Mouse (Mus musculus) CD4-positive, CD25-positive, alpha-beta regulatory T cell, adult 2 months (primary cell): ENCODE measurements around the gene Ppp1r14b.
"Not testable (repeated sequence)": the region's sequence is repeated elsewhere in the genome, so short reads cannot be mapped to it uniquely, and the experiment has no call there.

Experiments
- DNase-seq: peaks from one replicate; pipeline ENCODE4 v3.0.0-alpha.2; 2012; ENCODE audit warnings: low read depth, low spot score

The Ppp1r14b gene

DNA sequence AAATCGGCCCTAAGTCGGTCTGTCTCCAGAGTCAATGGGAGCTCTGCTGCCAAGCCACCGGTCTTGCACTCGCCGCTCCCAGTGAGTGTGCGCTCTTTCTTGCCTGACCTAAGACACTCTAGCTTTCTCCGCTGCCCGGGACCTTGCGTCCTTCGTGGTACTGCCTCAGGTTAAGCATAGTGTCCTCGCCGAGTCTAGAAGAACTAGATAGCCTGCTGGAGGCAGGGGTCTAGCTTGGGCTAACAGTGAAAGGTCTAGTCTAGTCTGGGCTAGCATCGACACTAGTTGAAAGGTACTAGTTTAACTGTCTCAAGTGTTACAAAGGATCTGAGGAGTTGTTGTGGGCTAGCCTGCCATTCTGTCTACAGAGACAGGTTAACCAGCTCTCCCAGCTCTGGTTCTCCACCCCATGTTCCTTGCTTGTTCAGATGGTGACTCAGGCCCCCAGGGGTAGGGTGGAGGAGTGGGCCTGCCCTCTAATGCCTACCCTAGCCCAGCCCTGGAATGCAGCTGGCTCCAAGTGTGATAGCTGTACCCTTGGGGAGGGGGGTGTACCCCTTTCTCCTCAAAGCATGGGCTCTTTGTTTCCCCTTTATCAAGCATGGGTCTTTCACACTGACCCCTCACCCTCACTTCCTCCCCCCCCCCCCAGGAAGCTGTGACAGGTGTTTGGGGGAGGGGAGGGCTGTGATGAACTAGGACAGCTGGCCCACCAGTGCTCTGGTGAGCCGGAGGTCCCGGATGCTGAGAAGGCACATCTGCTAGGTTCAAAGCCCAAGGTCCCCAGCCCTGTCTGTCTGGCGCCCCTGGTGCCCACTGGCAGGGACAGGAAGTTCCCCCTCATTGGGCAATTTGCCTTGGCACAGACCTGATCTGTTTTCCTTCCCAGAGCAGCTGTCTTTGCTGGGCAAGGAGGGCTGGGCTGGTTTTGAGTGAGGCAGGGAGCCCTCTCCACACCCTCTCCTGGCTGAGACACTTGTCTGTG lies 1.1 kb downstream of the Ppp1r14b start, which contains the start of gene Plcb3:
TSS of gene Plcb3 (minus strand) at position 934 of the 985 bp plus-strand sequence.
- peak; percentile 70 for DNase-seq

DNA sequence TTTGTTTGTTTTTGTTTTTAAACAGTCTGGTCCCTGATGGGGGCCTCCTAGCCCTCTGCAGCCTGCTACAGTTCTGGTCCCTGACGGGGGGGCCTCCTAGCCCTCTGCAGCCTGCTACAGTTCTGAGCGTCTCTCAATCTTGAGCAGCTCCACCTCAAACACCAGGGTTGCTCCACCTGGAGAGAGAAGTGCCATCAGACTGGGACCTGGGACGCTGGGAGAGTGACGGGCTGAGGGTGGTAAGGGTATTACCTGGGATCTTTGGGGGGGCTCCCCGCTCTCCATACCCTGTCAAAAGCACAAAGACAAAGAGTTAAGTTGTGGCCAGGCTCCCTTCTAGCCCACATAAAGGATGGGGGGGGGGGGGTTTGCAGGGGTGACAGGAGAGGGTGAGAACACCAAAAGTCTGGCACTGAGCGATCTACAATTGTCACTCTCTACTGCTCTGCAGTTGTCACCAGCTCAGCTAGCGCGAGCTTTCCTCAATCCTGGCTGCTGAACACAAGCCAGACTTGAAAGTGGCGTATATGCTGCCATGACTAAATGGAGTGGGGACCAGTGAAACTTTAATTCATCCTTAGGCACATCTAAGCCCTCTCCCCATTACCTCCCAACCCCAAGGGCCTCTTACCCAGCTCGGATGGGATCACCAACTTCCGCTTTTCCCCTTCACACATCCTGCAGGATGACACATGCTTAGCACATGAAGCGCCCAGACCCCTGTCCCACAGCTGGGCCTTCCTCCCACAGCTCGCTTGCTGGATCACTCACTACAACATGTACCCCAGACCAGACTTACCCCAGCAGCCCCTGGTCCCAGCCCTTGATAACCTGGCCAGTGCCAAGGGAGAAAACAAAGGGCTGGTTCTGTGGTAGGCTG lies 3.2 kb downstream of the Ppp1r14b start:
- no peak for DNase-seq

DNA sequence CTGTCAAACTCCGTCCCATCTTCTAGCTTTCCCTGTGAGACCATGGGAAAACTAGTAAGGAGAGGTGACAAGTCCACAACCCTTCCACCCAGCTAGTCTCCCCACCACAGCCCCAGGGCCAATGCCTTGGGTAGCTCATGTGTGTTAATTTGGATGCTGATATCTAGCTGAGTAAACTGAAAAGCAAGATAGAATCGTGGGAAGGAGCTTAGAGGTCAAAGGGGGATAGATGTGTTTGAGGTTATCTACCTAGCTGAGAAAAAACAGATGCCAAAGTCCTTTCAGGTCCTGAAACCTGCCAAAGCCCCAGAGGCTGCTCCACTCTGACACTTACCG lies 3.8 kb downstream of the Ppp1r14b start:
- no peak for DNase-seq

DNA sequence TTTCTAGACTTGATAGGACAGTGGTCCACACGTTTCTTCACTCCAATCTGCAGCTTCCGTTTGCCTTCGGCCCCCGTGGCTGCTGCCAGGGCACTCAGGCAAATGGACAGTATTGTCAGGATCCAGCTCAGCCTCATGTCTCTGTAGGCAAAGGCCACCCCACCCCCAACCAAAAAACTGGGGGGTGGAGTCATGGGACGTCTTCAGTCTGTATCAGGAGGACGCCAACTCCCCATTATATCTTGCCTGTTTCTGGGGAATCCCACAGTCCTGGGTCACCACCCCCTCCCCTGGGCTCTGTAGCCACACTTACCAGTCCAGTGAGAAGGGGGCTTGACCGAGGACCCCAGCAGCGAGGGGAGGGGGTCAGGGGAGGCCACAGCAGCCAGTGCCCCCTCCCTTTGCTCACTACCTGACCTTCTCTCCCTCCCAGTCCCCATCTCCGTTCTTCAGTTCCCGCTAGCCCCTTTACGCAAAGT lies 4.3 kb downstream of the Ppp1r14b start:
- peak; percentile 62 for DNase-seq

DNA sequence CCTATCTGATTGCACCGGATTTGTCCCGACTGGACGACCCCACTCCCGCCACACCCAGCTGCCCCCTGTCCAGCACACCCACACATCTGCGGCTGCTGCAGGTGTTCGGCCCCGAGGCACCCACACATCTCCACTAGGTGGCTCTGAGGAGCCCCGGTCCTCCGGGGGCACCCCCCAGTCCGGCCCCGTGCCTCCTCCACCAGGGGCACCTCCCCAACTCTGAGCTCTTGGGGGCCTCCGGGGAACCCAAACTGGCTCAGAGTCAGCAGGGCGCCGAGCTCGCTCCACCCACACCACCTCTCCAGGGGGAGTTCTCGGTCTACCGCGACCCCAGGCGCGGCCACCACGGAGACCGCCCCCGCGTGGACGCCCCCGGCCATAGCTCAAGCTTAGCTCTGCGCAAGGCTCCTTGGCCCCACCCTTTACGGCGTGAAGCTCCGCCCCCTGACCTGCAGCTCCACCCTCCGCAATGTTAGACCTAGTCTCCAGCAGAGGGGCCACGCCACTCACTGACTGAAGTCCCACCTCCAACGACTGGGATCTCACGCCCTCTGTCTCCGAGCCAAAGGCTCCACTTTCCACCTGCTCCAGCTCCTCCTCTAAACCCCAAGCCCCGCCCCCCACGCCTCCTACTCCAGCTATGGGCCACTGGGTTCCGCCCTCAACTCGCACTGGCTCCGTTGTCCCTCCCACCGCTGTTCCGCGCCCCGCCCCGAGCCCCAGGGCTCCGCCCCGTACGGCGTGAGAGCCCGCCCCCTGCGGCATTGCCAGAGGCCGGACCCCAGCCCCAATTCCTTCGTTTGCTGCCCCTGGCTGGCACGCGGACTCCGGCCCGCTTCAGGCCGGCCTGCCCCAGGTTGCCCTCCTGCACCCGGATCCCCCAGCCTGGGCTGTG lies 5.0 kb downstream of the Ppp1r14b start:
- DNase-seq: peak; percentile 99

DNA sequence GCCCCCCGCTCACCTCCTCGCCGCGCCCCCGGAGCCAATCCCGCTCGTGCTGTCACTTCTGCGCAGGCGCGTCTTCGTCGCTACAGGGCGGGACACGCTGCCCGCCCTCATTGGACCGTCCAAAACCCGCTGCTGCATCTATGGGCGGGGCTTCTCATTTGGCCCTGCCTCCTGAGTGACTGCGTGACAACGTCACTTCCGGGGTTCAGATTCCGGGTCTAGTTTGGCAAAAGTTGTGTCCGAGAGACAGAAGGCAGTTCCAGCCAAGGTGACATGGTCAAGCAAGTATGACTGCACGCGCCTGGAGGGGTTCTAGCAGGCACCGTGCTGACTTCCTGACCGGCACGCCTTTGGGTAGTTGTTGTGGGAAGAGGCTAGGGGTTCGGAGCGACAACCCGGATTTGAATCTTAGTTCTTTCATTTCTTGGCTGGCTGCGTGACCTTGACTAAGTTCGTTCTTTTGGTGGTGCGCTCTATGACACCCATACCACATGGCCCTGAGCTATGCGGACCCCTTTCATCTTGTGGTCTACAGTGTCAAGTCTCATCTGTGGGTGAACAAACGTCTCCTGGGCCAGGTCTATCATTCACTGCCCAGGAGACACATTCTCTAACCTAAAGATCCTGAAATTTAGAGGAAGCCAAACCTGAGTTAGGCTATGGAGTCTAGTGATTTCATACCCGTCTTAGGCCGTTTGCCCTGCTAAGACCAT lies 5.8 kb downstream of the Ppp1r14b start, which contains the start of gene Fkbp2:
TSS of gene Fkbp2 (minus strand) at position 121 of the 713 bp plus-strand sequence.
- peak; percentile 99 for DNase-seq

DNA sequence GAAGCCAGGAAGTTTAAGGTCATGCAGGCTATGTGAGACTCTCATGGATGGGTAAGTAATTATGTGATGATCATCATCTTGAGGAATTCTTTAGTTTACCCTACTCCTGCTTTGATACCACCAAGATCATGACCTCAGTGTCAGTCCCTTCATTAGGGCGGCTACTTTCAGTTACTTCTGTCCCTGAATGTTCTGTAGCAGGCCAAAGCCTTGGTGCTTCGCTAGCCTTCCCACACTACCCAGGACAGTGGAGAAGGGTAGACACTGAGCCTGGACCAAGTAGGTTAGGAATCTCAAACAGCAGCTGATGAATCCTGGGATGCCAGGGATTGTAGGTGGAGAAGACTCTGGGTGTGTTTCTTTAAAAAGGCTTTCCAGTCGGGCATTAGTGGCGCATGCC lies 6.7 kb downstream of the Ppp1r14b start:
- DNase-seq: no peak

DNA sequence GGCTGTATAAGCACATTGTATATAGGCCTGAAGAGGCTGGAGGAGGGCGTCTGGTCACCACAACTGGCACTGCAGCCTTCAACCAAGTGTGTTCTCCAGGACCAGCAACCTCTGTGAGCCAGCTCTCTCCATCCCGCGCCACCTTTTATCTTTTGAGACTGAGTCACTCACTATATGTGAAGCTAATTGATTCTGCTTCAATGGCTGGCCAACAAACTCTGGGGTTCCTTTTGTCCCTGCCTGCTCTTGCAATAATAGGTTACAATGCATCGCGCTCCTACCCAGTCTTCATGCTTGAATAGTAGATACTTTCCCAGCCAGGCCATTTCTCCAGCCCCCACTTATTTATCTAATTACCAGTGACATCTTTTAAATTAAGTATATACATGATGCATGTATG lies 8.9 kb downstream of the Ppp1r14b start:
- DNase-seq: no peak

DNA sequence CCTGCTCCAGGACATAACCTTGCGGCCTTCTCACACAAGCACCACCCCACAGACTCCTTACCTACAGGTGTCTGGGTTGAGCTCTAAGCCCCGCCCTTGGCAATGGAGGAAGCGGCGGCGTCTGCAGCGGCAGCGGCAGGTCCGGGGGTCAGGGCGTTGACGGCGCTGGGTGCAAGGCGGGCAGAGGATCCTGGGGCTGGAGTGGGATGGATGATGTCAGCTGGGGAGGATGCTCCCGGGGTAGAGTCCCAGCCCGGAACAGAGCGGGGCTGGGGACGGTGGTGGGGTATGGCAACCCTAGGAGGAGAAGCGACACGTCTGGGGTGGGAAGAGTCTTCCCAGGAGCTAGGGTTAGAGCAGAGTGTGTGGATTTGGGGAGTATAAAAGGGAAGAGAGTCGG lies 10.5 kb downstream of the Ppp1r14b start:
- no peak for DNase-seq

DNA sequence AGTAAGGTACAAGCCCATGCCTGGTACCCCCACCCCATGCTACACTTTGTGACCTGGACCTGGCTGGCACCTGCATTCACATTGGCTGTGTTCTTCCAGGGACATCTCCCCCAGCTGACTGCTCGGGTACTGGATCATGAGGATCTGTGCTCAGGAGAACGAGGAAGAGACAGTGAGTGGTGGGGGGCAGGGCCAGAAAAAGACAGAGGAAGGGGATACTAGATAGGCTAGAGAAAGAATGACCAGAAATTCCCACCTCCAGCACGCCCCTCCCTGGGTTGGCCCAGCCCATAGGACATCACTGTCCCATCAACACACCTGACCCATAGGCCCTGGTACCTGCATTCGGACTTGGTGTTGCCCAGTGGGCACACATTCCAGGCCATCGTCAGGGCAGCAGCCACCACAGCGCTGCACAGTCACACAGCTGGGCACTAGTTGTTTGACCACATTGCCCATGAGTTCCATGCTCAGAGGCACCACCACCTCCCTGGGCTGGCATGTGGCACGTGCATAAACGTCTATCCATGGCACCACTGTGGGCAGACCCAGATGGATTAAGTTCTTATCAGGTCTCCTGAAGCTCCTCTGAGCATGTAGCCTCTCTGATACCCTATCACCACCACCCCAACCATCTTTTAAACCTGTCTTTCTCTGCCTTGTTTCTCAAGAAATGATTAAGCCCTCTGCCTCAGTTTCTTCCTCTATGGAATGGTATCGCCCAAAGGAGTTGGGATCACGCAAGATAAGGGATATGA lies 11.4 kb downstream of the Ppp1r14b start:
- DNase-seq: no peak

DNA sequence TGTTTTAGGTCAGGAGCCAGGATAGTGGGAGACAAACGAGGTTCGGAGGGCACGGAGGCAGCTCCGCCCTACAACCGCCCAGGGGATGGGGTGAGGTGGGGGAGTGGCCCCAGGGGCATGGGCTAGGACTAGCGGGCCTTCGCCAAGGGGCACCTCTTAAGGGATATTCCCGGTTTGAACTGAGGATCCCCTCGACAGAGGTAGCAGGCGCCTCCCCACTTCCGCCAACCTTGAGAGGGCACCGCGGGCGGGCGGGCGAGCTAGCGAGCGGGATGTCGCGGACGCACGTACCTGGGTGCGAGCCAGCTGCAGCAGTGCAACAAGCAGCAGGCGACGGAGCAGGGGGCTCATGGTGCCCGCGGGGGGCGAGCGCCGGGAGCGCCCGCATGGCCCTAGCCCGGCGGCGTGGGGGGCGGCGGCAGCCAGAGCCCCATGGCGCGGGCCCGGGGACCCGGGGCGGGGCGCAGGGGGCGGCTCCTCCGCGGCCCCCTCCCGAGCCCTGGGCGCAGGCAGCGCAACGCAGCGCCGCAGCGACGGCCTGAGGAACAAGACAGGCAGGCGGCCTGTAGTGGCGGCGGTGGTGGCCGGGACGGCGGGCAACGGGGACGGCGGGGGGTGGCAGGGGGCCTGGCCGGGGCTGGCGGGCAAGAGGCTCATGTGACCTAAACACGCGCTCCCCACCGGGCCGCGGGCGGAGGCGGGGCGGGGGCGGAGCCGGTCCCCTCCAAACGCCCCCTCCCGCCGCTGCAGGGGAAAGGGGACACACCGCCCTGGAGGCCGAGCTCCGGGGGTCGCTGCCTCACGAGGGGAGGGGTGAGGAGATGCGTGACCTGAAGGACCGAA lies 12.5 kb downstream of the Ppp1r14b start, which contains the start of gene Vegfb:
TSS of gene Vegfb (minus strand) at position 591 of the 843 bp plus-strand sequence.
- DNase-seq: peak; percentile 65

DNA sequence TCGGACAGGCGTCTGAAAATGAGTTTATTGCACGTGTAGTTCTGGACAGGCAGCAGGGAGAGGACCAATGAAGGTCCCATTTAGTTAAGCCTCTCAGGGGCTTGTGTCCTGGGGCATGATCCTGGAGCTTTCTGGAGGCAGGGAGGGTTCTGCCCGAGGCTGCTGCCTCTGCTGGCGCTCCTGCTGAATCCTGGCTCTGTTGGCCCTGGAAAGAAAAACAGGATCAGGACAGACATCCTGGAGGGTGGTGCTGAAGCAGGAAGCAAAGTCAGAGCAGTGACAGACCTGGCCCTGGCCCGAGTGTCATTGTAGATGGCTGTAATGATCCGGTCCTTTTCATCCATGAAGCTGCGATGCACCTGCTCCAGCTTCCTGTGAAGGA lies 13.1 kb downstream of the Ppp1r14b start:
- DNase-seq: no peak

DNA sequence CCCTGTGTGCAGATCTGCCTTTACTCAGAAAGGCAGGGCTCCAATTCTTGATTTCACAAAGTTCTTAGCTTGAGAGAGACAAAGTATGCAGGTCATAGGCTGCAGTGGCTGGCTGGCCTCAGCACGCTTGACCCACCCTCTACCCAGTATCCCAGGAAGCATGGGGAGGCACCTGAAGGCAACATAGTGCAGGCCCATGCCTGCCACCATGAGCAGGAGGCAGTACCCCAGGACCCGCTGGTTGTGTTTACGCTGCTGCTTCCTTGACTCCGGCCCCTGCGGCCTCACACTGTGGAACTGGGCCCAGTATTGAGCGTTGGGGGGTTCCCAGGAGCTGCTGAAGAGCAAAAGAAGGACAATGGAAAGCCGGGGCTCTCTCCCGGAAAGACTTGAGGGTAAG lies 14.5 kb downstream of the Ppp1r14b start:
- no peak for DNase-seq

DNA sequence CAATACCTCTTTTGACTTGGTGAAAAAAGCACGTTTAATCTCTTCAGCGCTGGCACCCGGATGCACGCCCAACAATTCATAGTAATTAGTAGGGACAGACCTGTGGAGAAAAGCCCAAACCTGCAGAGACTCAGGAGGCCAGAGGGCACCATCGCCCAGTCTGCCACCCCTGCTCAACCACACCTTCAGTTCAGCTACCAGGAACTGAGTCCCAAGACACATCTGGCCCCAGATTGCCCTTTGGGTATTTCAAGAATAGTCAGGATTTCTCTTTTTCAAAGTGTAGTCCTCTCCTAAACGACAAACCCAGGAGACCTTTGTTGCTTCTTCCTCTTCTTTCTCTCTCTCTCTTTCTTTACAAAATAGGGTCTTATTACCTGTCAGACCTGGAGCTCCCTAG lies 15.9 kb downstream of the Ppp1r14b start:
- DNase-seq: no peak

DNA sequence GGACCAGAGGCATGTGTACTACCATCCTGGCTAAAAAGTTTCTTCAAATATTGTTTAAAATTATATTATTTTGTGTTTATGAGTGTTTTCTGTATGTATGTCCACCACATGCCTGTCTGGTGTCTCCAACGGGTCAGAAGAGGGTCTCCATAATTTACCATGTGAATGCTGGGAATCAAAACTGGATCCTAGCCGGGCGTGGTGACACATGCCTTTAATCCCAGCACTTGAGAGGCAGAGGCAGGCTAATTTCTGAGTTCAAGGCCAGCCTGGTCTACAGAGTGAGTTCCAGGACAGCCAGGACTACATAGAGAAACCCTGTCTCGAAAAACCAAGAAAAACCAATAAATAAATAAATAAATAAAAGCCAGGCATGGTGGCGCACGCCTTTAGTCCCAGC lies 16.4 kb downstream of the Ppp1r14b start:
- not testable (repeated sequence) for DNase-seq

DNA sequence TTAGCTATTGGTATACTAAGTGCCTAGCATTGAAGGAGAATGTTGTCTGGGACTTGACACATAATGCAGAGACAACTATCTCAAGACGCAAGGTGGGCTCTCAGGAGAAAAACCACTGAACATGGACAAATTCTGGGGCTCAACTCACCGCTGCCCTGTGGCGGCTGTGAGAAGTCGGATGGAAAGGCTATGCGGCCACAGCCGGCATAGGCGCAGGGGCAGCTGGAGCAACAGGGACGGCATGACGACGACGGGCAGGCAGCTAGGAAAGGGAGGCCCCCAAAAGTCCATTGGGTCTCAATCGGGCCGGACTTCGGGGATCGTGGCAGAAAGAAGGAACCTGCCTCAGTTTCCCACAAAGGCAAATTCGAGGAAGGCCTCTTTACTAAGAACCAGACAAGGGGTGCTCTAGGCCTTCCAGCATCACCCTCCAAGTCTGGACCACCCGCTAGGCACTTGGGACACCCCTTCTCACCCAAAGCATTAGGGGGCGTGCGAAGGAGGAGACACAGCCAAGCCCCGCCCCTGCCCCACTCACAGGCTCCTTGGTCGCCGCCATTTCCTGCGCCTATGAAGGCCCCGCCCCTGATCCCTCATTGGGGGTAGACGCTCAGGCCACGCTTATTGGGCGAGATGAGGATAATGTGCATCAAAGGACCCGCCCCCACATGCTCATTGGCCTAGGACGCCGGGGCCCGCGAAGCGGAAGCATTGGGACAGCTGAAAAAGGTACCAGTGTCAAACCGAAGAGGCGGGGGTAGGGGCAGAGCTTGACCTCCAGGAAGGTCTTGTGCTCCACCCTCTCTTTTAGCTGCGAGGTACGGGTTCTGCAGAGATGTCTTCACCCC lies 17.5 kb downstream of the Ppp1r14b start, which contains the start of gene Dnajc4:
TSS of gene Dnajc4 (minus strand) at position 562 of the 848 bp plus-strand sequence.
- DNase-seq: peak; percentile 98

DNA sequence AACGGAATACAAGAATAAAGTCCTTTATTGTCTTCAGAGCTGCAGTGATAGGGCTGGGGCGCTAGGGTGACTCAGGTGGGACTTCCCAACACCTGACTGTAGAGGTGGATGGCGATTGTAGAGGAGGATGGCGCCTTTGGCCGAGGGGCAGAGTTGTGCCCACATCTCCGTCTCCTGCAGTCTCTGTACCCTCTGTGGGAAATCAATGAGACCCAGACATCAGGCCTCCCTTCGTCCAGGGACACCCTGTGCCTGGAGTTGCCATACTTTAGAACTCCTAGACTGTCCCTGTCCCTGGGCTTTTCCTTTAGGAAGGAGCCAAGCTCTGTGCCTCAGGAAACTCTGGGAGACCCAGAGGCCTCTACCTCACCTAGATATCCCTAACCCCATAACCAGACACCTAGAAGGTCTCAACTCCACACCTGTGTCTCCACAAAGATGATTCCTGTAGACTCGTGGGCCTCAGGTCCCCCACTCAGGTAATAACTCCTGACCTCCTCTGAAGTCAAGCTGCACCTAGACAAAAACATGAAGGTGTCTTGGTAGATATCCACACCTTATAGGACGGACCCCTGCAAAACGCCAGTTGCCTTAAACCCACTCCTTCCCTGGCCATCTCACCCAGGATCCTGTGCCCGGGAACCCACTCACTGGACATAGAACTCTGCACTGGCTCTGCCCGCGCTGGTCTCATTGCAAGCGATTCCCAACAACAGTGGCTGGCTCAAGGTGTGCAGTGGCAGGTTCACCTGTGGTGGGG lies 18.4 kb downstream of the Ppp1r14b start:
- DNase-seq: no peak
